In genomic region chr12:112606998-112607397, GRCm38 (mm10) we compare ENCODE assay signal across 12 mouse cellular contexts.
"Had no signal": no experiment of that assay in that cellular context is flagged by ENCODE, and none has a peak within 500 bp of the region (broad histone marks: within the 10 kb centered on the region; RNA-seq: fewer than 3 reads in every experiment).

No protein-coding gene starts in this region.

- H3K4me3 ChIP-seq: limb, embryonic 10.5 days; liver, embryonic 15.5 days; midbrain, embryonic 13.5 days; neural tube, embryonic 15.5 days; stomach, embryonic 15.5 days had no signal

- H3K36me3 ChIP-seq: midbrain, embryonic 13.5 days; neural tube, embryonic 15.5 days had no signal

- DNase-seq: kidney, postnatal 10 days; lung, adult 2 months; lung, postnatal 36 days; right cerebral cortex, postnatal 14 days; thymus, postnatal 36 days had no signal

- H3K9ac ChIP-seq: liver, embryonic 15.5 days; midbrain, embryonic 13.5 days; neural tube, embryonic 15.5 days; stomach, embryonic 15.5 days had no signal

- H3K27ac ChIP-seq: limb, embryonic 10.5 days; liver, embryonic 15.5 days; midbrain, embryonic 13.5 days; neural tube, embryonic 15.5 days; stomach, embryonic 15.5 days had no signal

- ATAC-seq: lung, postnatal 0 days; midbrain, embryonic 13.5 days had no signal

- H3K4me2 ChIP-seq: liver, embryonic 11.5 days; liver, embryonic 15.5 days; midbrain, embryonic 13.5 days; neural tube, embryonic 15.5 days; stomach, embryonic 15.5 days had no signal

- H3K9me3 ChIP-seq: limb, embryonic 10.5 days; liver, embryonic 15.5 days; midbrain, embryonic 13.5 days; neural tube, embryonic 15.5 days; stomach, embryonic 15.5 days had no signal

- H3K27me3 ChIP-seq: liver, embryonic 15.5 days; midbrain, embryonic 13.5 days; neural tube, embryonic 15.5 days; stomach, embryonic 15.5 days had no signal
